Mouse (Mus musculus): ENCODE data around the gene Kctd15. TPM values are rescaled to one million over a fixed set of nuclear protein-coding genes. Genes with fewer than 3 reads are reported as not detected.

Gene Kctd15
- polyA plus RNA-seq, 1 experiment from 2014 or later = 28.9 TPM

- Histone ChIP-seq H3K4me3 (no peak overlapping the region), H3K9ac (no peak overlapping the region)
These were observed 5.7 kb upstream of the Kctd15 start for GRCm38 (mm10) chr7:34662227-34662626.

GRCm38 (mm10) chr7:34659386-34660085 lies 3.0 kb upstream of the Kctd15 start:
- WGBS = 80% methylated on average over 5 of the region's 6 CpGs
- Histone ChIP-seq H3K27ac (no peak overlapping the region), H3K4me1 (peaks cover 14% of the 10 kb centered on the region), H3K9ac (no peak overlapping the region), H3K4me3 (no peak overlapping the region), H3K9me3 (replicated peaks) (no peaks in the 10 kb centered on the region), H3K4me2 (no peak overlapping the region), H3K36me3 (ENCODE audit: poor library complexity, severe bottlenecking) (no peaks in the 10 kb centered on the region), H3K27me3 (no peaks in the 10 kb centered on the region)
- ATAC-seq = no peak

More at GRCm38 (mm10) chr7:34662227-34662626, 5.7 kb upstream of the Kctd15 start:
- Histone ChIP-seq H3K36me3 (ENCODE audit: poor library complexity, severe bottlenecking) (no peaks in the 10 kb centered on the region), H3K4me2 (no peak overlapping the region), H3K27ac (no peak overlapping the region), H3K27me3 (no peaks in the 10 kb centered on the region), H3K4me1 (peaks cover 8% of the 10 kb centered on the region), H3K9me3 (replicated peaks) (no peaks in the 10 kb centered on the region)
- ATAC-seq = no peak
- 9% methylated on average over 5 of the region's 5 CpGs for WGBS

GRCm38 (mm10) chr7:34655086-34655839 lies 1.3 kb downstream of the Kctd15 start:
- peak; percentile 79 for ATAC-seq
- Histone ChIP-seq H3K27ac (peak overlapping the region; percentile 99), H3K4me2 (peak overlapping the region; percentile 95)

GRCm38 (mm10) chr7:34654441-34655085 lies 2.0 kb downstream of the Kctd15 start:
- under 1% methylated on average over 53 of the region's 81 CpGs for WGBS
- Histone ChIP-seq H3K4me1 (peaks cover 36% of the 10 kb centered on the region), H3K27ac (peak overlapping the region; percentile 99), H3K4me3 (peak overlapping the region; percentile 84), H3K36me3 (ENCODE audit: poor library complexity, severe bottlenecking) (peaks cover 8% of the 10 kb centered on the region), H3K9ac (peak overlapping the region; percentile 97), H3K9me3 (replicated peaks) (no peaks in the 10 kb centered on the region), H3K27me3 (no peaks in the 10 kb centered on the region), H3K4me2 (peak overlapping the region; percentile 95)
- peak; percentile 50 for ATAC-seq

More at GRCm38 (mm10) chr7:34655086-34655839, 1.3 kb downstream of the Kctd15 start:
- Histone ChIP-seq H3K9me3 (replicated peaks) (no peaks in the 10 kb centered on the region), H3K9ac (peak overlapping the region; percentile 97), H3K27me3 (no peaks in the 10 kb centered on the region), H3K4me3 (peak overlapping the region; percentile 84), H3K4me1 (peaks cover 34% of the 10 kb centered on the region), H3K36me3 (ENCODE audit: poor library complexity, severe bottlenecking) (0 out of 2 replicates have a peak, but pooled peaks cover 3% of the 10 kb centered on the region)
- WGBS = under 1% methylated on average over 38 of the region's 74 CpGs

- WGBS = 1% methylated on average over 56 of the region's 64 CpGs
- peak; percentile 41 for ATAC-seq
- Histone ChIP-seq H3K4me2 (peak overlapping the region; percentile 95), H3K4me3 (peak overlapping the region; percentile 84), H3K4me1 (peaks cover 36% of the 10 kb centered on the region), H3K36me3 (ENCODE audit: poor library complexity, severe bottlenecking) (peaks cover 15% of the 10 kb centered on the region), H3K27me3 (no peaks in the 10 kb centered on the region), H3K27ac (peak overlapping the region; percentile 99), H3K9ac (peak overlapping the region; percentile 97), H3K9me3 (replicated peaks) (no peaks in the 10 kb centered on the region)
These were observed 2.6 kb downstream of the Kctd15 start for GRCm38 (mm10) chr7:34653731-34654440.

GRCm38 (mm10) chr7:34652751-34653502 lies 3.6 kb downstream of the Kctd15 start:
- H3K4me2 ChIP-seq = peak overlapping the region; percentile 95
- peak overlapping the region; percentile 99 for H3K27ac ChIP-seq
- no peaks in the 10 kb centered on the region for H3K27me3 ChIP-seq
- peak overlapping the region; percentile 97 for H3K9ac ChIP-seq
- peak overlapping the region; percentile 84 for H3K4me3 ChIP-seq
- no peaks in the 10 kb centered on the region for H3K9me3 ChIP-seq (replicated peaks)
- under 1% methylated on average over 48 of the region's 48 CpGs for WGBS
- H3K4me1 ChIP-seq = peaks cover 36% of the 10 kb centered on the region
- H3K36me3 ChIP-seq (ENCODE audit: poor library complexity, severe bottlenecking) = peaks cover 25% of the 10 kb centered on the region
- ATAC-seq = no peak

GRCm38 (mm10) chr7:34651381-34651780 lies 5.2 kb downstream of the Kctd15 start:
- no peaks in the 10 kb centered on the region for H3K27me3 ChIP-seq
- peak overlapping the region; percentile 59 for H3K27ac ChIP-seq
- ATAC-seq = no peak
- peak overlapping the region; percentile 84 for H3K4me3 ChIP-seq
- H3K9ac ChIP-seq = peak overlapping the region; percentile 97
- 25% methylated on average over 2 of the region's 2 CpGs for WGBS
- peak overlapping the region; percentile 95 for H3K4me2 ChIP-seq
- peaks cover 47% of the 10 kb centered on the region for H3K4me1 ChIP-seq
- H3K36me3 ChIP-seq (ENCODE audit: poor library complexity, severe bottlenecking) = peaks cover 40% of the 10 kb centered on the region
- no peaks in the 10 kb centered on the region for H3K9me3 ChIP-seq (replicated peaks)

- WGBS = 60% methylated on average over 9 of the region's 9 CpGs
- H3K36me3 ChIP-seq (ENCODE audit: poor library complexity, severe bottlenecking) = peaks cover 83% of the 10 kb centered on the region
- H3K4me3 ChIP-seq = no peak overlapping the region
- H3K4me1 ChIP-seq = peaks cover 32% of the 10 kb centered on the region
- H3K27ac ChIP-seq = no peak overlapping the region
- no peaks in the 10 kb centered on the region for H3K27me3 ChIP-seq
- H3K9ac ChIP-seq = no peak overlapping the region
- no peaks in the 10 kb centered on the region for H3K9me3 ChIP-seq (replicated peaks)
- H3K4me2 ChIP-seq = no peak overlapping the region
- ATAC-seq = no peak
These were observed 9.5 kb downstream of the Kctd15 start for GRCm38 (mm10) chr7:34647052-34647451.

GRCm38 (mm10) chr7:34646144-34646795 lies 10.3 kb downstream of the Kctd15 start:
- Histone ChIP-seq H3K9ac (0 out of 2 replicates have a peak overlapping the region, but pooled peaks have one; percentile 16), H3K27me3 (no peaks in the 10 kb centered on the region), H3K4me1 (peaks cover 24% of the 10 kb centered on the region), H3K4me3 (no peak overlapping the region), H3K4me2 (no peak overlapping the region), H3K36me3 (ENCODE audit: poor library complexity, severe bottlenecking) (peaks cover 91% of the 10 kb centered on the region), H3K27ac (no peak overlapping the region), H3K9me3 (replicated peaks) (no peaks in the 10 kb centered on the region)
- WGBS = 87% methylated on average over 12 of the region's 12 CpGs
- no peak for ATAC-seq

- H3K4me1 ChIP-seq = peaks cover 18% of the 10 kb centered on the region
- H3K9me3 ChIP-seq (replicated peaks) = no peaks in the 10 kb centered on the region
- whole genome bisulfite sequencing = 95% methylated on average over 2 of the region's 2 CpGs
- H3K36me3 ChIP-seq (ENCODE audit: poor library complexity, severe bottlenecking) = peaks cover 97% of the 10 kb centered on the region
- no peaks in the 10 kb centered on the region for H3K27me3 ChIP-seq
- H3K4me2 ChIP-seq = no peak overlapping the region
- 0 out of 2 replicates have a peak overlapping the region, but pooled peaks have one; percentile 16 for H3K9ac ChIP-seq
- ATAC-seq = no peak
- no peak overlapping the region for H3K4me3 ChIP-seq
- H3K27ac ChIP-seq = no peak overlapping the region
These were observed 10.9 kb downstream of the Kctd15 start for GRCm38 (mm10) chr7:34645623-34646022.

All from forebrain, embryonic 13.5 days (tissue).